Mouse (Mus musculus) monocyte, adult 2 months (primary cell): ENCODE results near the gene Scaf1.

Source experiments
- DNase-seq, 2 experiments: peaks; one replicate each; pipeline ENCODE4 v3.0.0; 2022; ENCODE audit warnings: low spot score in 2 of 2, low read depth in 1 of 2

Gene Scaf1

GRCm38 (mm10) chr7:44956266-44956665, 59.9 kb downstream of the Scaf1 start:
- DNase-seq, result no peak

- DNase-seq, result no peak
Measured at GRCm38 (mm10) chr7:44955628-44956027, 60.5 kb downstream of the Scaf1 start.

- no peak for DNase-seq
Measured at GRCm38 (mm10) chr7:44954091-44954885, 61.9 kb downstream of the Scaf1 start.

GRCm38 (mm10) chr7:44953561-44953960, 62.6 kb downstream of the Scaf1 start:
- no peak for DNase-seq
